Mouse (Mus musculus) adrenal gland, postnatal 25 days (tissue): Measurements from ENCODE around the gene Sirt7. TPM values are rescaled to one million over a fixed set of nuclear protein-coding genes. Genes with fewer than 3 reads are reported as not detected.

Source experiments
- DNase-seq: peaks from one replicate; pipeline ENCODE4 v3.0.0; 2021; ENCODE audit warnings: mixed read lengths
- total RNA-seq: library from RNA; stranded (reverse); gene quantifications from 2 replicates; pipeline ENCODE4 v1.2.3, GENCODE M21; 2021

The Sirt7 gene
- total RNA-seq, 1 experiment from 2014 or later = 103 TPM

GRCm38 (mm10) chr11:120641255-120641654, 16.2 kb upstream of the Sirt7 start:
- no peak for DNase-seq

- no peak for DNase-seq
These were observed 9.8 kb upstream of the Sirt7 start for GRCm38 (mm10) chr11:120634810-120635209.

- DNase-seq = peak; percentile 93
These were observed 8.7 kb upstream of the Sirt7 start, which contains the start of gene Mafg for GRCm38 (mm10) chr11:120633520-120634343. Gene Mafg, minus strand, starts transcription at chr11:120633600.

GRCm38 (mm10) chr11:120632559-120633519, 7.8 kb upstream of the Sirt7 start:
- DNase-seq = peak; percentile 82

- no peak for DNase-seq
These were observed 6.8 kb upstream of the Sirt7 start for GRCm38 (mm10) chr11:120631726-120632448.

GRCm38 (mm10) chr11:120630881-120631725, 6.1 kb upstream of the Sirt7 start:
- no peak for DNase-seq

- DNase-seq = no peak
These were observed 5.4 kb upstream of the Sirt7 start for GRCm38 (mm10) chr11:120630401-120630871.

GRCm38 (mm10) chr11:120629911-120630310, 4.9 kb upstream of the Sirt7 start:
- peak; percentile 69 for DNase-seq

GRCm38 (mm10) chr11:120629341-120629730, 4.3 kb upstream of the Sirt7 start:
- peak; percentile 52 for DNase-seq

GRCm38 (mm10) chr11:120628601-120629340, 3.7 kb upstream of the Sirt7 start:
- DNase-seq = no peak

GRCm38 (mm10) chr11:120627468-120628300, 2.6 kb upstream of the Sirt7 start:
- DNase-seq = no peak

- no peak for DNase-seq
These were observed 1.9 kb upstream of the Sirt7 start for GRCm38 (mm10) chr11:120626785-120627467.

GRCm38 (mm10) chr11:120624680-120625111, 344 bp downstream of the Sirt7 start:
- DNase-seq = peak; percentile 90

- peak; percentile 77 for DNase-seq
These were observed 920 bp downstream of the Sirt7 start for GRCm38 (mm10) chr11:120623961-120624679.

GRCm38 (mm10) chr11:120622805-120623204, 2.2 kb downstream of the Sirt7 start:
- peak; percentile 43 for DNase-seq

GRCm38 (mm10) chr11:120620195-120620594, 4.8 kb downstream of the Sirt7 start:
- DNase-seq = no peak

GRCm38 (mm10) chr11:120618619-120619535, 6.2 kb downstream of the Sirt7 start:
- DNase-seq = no peak
